Mouse (Mus musculus) hindbrain, embryonic 11.5 days (tissue): Measurements from ENCODE around the gene Coil. TPM values are rescaled to one million over a fixed set of nuclear protein-coding genes. Genes with fewer than 3 reads are reported as not detected.
A peak's percentile ranks its signal among the peaks of the same experiment; 100 is the strongest.

Experiments used
- ATAC-seq: fragments of 200-750 bp; cut with Nextera tagmentation; 2 replicates; pipeline ENCODE4 v1.8.0; 2017; ENCODE audit warnings: mild to moderate bottlenecking, moderate TSS enrichment, moderate library complexity; ENCODE audit not compliant: low FRiP score
- DNase-seq: peaks from one replicate; pipeline ENCODE4 v3.0.0-alpha.2; 2015; ENCODE audit warnings: low spot score
- H3K27ac ChIP-seq: fragments of 300-500 bp; sonication (generic); 2 replicates; pipeline ENCODE4 v1.5.1; 2014; ENCODE audit warnings: mild to moderate bottlenecking, low read depth, low read length
- H3K27me3 ChIP-seq: fragments of 300-500 bp; sonication (generic); 2 replicates; pipeline ENCODE4 v1.6.1; 2014; ENCODE audit warnings: mild to moderate bottlenecking, low read length, moderate library complexity, mixed read lengths; ENCODE audit not compliant: control insufficient read depth, insufficient read depth
- H3K36me3 ChIP-seq: fragments of 300-500 bp; sonication (generic); 2 replicates; pipeline ENCODE4 v1.6.1; 2014; ENCODE audit warnings: mild to moderate bottlenecking, low read length, moderate library complexity, mixed read lengths; ENCODE audit not compliant: control insufficient read depth, insufficient read depth
- H3K4me1 ChIP-seq: fragments of 300-500 bp; sonication (generic); replicated peaks from 2 replicates; pipeline ENCODE4 v1.6.1; 2014; ENCODE audit warnings: low read length, mixed read lengths; ENCODE audit not compliant: control insufficient read depth, insufficient read depth
- H3K4me2 ChIP-seq: fragments of 300-500 bp; sonication (generic); replicated peaks from 2 replicates; pipeline ENCODE4 v1.6.1; 2014; ENCODE audit warnings: mild to moderate bottlenecking, low read depth, low read length
- H3K4me3 ChIP-seq: fragments of 300-500 bp; sonication (generic); 2 replicates; pipeline ENCODE4 v1.5.1; 2014; ENCODE audit warnings: low read depth, low read length
- H3K9ac ChIP-seq: fragments of 300-500 bp; sonication (generic); 2 replicates; pipeline ENCODE4 v1.6.1; 2014; ENCODE audit warnings: low read depth, low read length
- H3K9me3 ChIP-seq: fragments of 300-500 bp; sonication (generic); 2 replicates; pipeline ENCODE4 v1.6.1; 2016; ENCODE audit warnings: low read length; ENCODE audit not compliant: control insufficient read depth
- WGBS: fragments of 180-500 bp; shearing (Covaris S2); extraction: QIAGEN DNeasy Blood & Tissue Kit; methylation state at CpG from one replicate; pipeline ENCODE4 v1.1.7; 2014; 5-methylcytosine and 5-hydroxymethylcytosine counted together
- polyA plus RNA-seq: library from polyadenylated mRNA; unstranded; fragments of >200 nt; fragmentation: Nextera tagmentation; extraction: Ambion mirVana; gene quantifications from 2 replicates; pipeline ENCODE4 v1.2.1, GENCODE M21; 2014

Coil gene
- polyA plus RNA-seq, 1 experiment from 2014 or later, result 18.8 TPM

DNA sequence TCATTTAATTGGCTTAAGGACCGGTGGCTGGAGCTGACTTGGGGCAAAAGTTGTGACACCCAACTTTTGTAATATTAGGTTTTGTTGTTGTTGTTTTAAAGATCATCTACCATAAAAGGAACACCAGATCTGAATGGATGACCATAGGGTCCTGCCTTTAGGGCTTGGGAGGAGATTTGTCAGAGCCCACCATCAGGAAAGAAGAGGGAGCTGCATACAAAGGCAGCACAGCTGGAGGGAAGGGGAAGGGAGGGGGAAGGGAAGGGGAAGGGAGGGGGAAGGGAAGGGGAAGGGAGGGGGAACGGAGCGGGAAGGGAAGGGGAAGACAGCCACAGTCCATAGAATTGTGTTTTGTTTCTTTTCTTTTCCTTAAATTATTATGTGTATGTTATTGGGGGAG lies 28.4 kb downstream of the Coil start:
- no peak for DNase-seq
- peaks cover 15% of the 10 kb centered on the region for H3K27me3 ChIP-seq
- ATAC-seq, result no peak
- H3K4me1 ChIP-seq, result 0 out of 2 replicates have a peak, but pooled peaks cover 2% of the 10 kb centered on the region
- H3K27ac ChIP-seq, result no peak overlapping the region
- H3K9me3 ChIP-seq, result no peaks in the 10 kb centered on the region
- H3K4me3 ChIP-seq, result no peak overlapping the region
- no peak overlapping the region for H3K4me2 ChIP-seq
- 11% methylated on average over 3 of the region's 3 CpGs for WGBS
- no peak overlapping the region for H3K9ac ChIP-seq
- H3K36me3 ChIP-seq, result no peaks in the 10 kb centered on the region

DNA sequence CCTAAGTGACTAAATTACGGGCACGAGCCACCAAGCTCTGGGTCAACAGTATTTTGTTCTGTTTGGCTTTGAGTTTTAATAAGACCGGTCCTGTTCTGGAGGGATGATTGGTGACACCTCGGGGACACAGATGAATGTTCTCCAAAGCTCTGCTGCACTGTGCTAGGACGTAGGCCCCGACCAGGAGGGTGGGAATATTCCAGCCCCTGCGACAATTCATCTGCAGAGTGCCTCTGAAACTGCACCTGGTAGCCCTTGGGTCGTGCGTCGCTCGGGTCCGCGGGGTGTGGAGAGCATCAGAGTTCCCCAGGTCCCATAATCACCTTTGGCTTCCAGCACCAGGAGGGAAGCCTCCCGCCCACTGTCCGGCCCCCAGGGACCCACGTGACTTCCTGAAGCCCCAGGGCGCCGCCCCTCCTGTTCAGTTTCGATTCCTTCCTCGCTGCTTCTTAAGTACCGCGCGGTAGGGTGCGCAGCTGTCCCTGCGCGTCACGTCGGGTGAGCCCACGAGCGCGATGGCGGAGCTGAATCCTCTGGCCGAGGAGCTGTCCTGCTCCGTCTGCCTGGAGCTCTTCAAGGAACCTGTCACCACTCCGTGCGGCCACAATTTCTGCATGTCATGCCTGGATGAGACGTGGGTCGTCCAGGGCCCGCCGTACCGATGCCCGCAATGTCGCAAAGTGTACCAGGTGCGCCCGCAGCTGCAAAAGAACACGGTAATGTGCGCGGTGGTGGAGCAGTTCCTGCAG lies 29.1 kb downstream of the Coil start, which contains the start of gene Trim25:
Gene Trim25, plus strand, starts transcription at position 403 of the 749 bp plus-strand sequence.
- peak within 1 kb of the TSS; percentile 36 for H3K4me3 ChIP-seq
- H3K27ac ChIP-seq, result no peak within 1 kb of the TSS
- DNase-seq (peak; percentile 76), ATAC-seq (peak; percentile 63)
- 3% methylated on average over 47 of the region's 48 CpGs for WGBS
- peaks cover 15% of the 10 kb centered on the region for H3K27me3 ChIP-seq
- H3K36me3 ChIP-seq, result no peaks in the 10 kb centered on the region
- no peaks in the 10 kb centered on the region for H3K9me3 ChIP-seq
- peak within 1 kb of the TSS; percentile 16; the same call in 1 of the 2 replicates for H3K9ac ChIP-seq
- 0 out of 2 replicates have a peak, but pooled peaks cover 2% of the 10 kb centered on the region for H3K4me1 ChIP-seq
- peak within 1 kb of the TSS; percentile 37 for H3K4me2 ChIP-seq

DNA sequence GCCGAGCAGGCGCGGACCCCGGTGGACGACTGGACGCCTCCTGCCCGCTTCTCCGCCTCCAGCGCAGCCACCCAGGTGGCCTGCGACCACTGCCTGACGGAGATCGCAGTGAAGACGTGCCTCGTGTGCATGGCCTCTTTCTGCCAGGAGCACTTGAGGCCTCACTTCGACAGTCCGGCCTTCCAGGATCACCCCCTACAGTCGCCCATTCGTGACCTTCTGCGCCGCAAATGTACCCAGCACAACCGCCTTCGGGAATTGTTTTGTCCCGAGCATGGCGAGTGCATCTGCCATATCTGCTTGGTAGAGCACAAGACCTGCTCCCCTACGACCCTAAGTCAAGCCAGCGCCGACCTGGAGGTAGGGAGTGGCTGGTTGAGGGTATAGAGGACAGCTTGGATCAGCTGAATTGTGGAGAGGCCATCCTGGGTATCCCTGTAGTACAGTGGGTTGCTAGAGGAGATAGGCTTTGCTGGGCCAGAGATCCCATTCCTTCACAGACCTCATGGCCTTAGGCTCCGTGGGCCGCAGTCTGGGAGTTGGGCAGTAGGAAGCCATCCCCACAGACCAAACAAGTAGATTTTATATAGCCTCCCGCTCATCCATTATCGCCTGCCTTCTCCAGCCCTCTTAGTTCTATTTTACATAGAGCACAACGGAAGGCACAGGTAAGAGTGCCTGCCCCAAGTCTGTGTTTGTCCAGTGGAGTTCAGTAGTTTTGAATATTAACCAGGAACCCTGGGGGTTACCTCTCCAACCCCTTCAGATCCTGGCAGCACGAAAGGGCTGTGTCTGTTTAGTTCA lies 29.9 kb downstream of the Coil start:
- ATAC-seq (no peak), DNase-seq (no peak)
- H3K9me3 ChIP-seq, result no peaks in the 10 kb centered on the region
- H3K27ac ChIP-seq, result no peak overlapping the region
- 28% methylated on average over 33 of the region's 33 CpGs for WGBS
- H3K9ac ChIP-seq, result peak overlapping the region; percentile 16; the same call in 1 of the 2 replicates
- no peaks in the 10 kb centered on the region for H3K36me3 ChIP-seq
- 0 out of 2 replicates have a peak, but pooled peaks cover 2% of the 10 kb centered on the region for H3K4me1 ChIP-seq
- peaks cover 15% of the 10 kb centered on the region for H3K27me3 ChIP-seq
- peak overlapping the region; percentile 37 for H3K4me2 ChIP-seq
- H3K4me3 ChIP-seq, result peak overlapping the region; percentile 36

DNA sequence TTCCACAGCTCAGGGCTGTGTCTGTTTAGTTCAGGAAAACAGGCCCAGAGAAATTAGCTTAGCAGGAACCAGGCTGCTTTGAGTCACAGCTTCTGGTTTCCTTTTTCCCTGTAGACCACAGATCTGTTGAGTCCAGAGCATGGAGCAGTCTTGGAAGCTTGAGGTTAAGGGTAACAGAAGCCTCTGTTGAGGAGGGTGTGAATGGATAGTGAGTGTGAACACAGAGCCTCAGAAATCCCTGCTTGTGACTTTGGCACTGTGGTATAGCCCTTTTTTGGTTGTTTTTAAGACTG lies 30.4 kb downstream of the Coil start:
- DNase-seq (no peak), ATAC-seq (no peak)
- Histone ChIP-seq H3K4me1 (0 out of 2 replicates have a peak, but pooled peaks cover 2% of the 10 kb centered on the region), H3K27ac (no peak overlapping the region), H3K36me3 (no peaks in the 10 kb centered on the region), H3K4me2 (no peak overlapping the region), H3K27me3 (peaks cover 15% of the 10 kb centered on the region), H3K9me3 (no peaks in the 10 kb centered on the region), H3K4me3 (no peak overlapping the region), H3K9ac (no peak overlapping the region)

DNA sequence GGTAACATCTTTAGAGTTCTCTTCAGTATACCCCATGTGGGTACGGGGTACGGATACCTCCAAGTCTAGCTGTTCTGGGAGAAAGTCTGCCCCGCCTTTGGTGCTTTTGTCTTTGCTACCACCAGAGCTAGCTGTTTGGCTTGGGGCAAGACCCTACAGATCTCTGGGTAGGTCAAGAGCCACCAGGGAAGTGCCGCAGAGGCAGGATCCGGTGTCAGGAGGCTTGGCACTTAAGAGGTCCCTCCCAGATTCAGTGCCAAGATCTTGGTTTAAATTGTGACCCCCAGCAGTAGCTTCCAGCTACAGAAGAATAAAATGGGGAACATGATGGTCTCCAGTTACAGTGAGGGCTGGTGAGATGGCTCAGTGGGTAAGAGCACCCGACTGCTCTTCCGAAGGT lies 31.5 kb downstream of the Coil start:
- no peak overlapping the region for H3K27ac ChIP-seq
- WGBS, result 96% methylated on average over 7 of the region's 7 CpGs
- H3K9me3 ChIP-seq, result no peaks in the 10 kb centered on the region
- no peak overlapping the region for H3K4me3 ChIP-seq
- no peak for DNase-seq
- no peak overlapping the region for H3K9ac ChIP-seq
- H3K4me2 ChIP-seq, result no peak overlapping the region
- 0 out of 2 replicates have a peak, but pooled peaks cover 2% of the 10 kb centered on the region for H3K4me1 ChIP-seq
- no peak for ATAC-seq
- H3K27me3 ChIP-seq, result peaks cover 15% of the 10 kb centered on the region
- no peaks in the 10 kb centered on the region for H3K36me3 ChIP-seq

DNA sequence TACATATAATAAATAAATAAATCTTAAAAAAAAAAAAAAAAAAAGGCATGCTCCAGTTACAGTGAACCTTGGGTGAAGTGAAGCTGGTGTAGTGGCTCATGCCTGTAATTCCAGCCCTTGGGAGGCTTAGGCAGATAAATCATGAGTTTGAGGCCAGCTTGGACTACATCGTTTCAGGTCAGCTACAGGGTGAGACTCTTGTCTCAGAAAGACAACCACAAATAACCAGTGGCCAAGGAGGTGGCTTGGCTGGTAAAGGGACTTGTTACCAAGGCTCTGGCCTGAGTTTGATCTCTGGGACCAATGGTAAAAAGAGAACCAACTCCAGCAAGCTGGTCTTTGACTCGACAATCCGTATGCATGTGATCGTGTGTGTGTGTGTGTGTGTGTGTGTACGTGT lies 32.0 kb downstream of the Coil start:
- H3K9ac ChIP-seq, result no peak overlapping the region
- no peak overlapping the region for H3K27ac ChIP-seq
- DNase-seq (no peak), ATAC-seq (no peak)
- peaks cover 15% of the 10 kb centered on the region for H3K27me3 ChIP-seq
- 91% methylated on average over 5 of the region's 5 CpGs for WGBS
- 0 out of 2 replicates have a peak, but pooled peaks cover 2% of the 10 kb centered on the region for H3K4me1 ChIP-seq
- H3K9me3 ChIP-seq, result no peaks in the 10 kb centered on the region
- no peak overlapping the region for H3K4me2 ChIP-seq
- H3K4me3 ChIP-seq, result no peak overlapping the region
- H3K36me3 ChIP-seq, result no peaks in the 10 kb centered on the region

DNA sequence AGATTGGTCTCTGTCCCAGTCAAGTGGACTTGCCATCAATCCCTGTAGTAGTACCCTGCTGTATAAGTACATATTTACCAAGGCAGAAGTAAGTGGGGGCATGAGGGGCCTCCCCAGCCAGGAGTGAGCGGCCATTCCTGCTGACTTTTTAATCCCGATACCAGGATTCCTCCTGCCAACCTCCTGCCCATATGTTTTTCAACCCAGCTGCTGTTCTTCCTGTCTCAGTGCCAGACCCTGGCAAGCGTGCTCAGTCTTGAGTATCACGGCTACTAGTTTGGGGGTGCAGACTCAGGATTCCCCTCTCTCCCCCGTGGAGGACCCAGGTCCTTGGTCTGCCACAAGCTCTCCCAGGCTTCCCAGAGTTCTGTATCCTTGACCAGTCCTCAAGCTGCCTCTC lies 32.6 kb downstream of the Coil start:
- ATAC-seq, result no peak
- WGBS, result 83% methylated on average over 5 of the region's 5 CpGs
- H3K27me3 ChIP-seq, result peaks cover 15% of the 10 kb centered on the region
- H3K4me2 ChIP-seq, result no peak overlapping the region
- H3K4me3 ChIP-seq, result no peak overlapping the region
- no peaks in the 10 kb centered on the region for H3K36me3 ChIP-seq
- H3K9me3 ChIP-seq, result no peaks in the 10 kb centered on the region
- 0 out of 2 replicates have a peak, but pooled peaks cover 2% of the 10 kb centered on the region for H3K4me1 ChIP-seq
- DNase-seq, result no peak
- no peak overlapping the region for H3K27ac ChIP-seq
- H3K9ac ChIP-seq, result no peak overlapping the region

DNA sequence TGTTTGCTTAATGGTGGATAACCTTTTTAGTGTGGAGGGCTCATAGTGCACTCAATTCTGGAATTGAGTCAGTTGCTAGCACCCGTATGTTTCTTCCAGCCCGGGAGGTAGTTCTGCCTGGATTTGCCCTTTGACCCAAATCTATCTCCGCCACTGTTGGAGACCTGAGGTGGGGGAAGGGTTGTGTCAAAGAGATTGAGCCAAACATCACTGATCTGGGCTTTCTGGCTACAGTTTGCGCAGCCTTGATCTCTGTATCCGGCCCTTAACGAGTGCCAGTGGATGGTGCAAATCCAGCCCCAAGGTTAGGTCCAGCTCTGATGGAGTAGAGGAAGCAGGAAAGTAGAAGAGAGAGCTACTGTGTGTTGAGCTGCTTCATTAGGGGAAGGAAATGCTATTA lies 33.0 kb downstream of the Coil start:
- Histone ChIP-seq H3K9ac (no peak overlapping the region), H3K36me3 (no peaks in the 10 kb centered on the region), H3K27ac (no peak overlapping the region), H3K4me1 (0 out of 2 replicates have a peak, but pooled peaks cover 2% of the 10 kb centered on the region), H3K4me3 (no peak overlapping the region), H3K4me2 (no peak overlapping the region), H3K27me3 (peaks cover 15% of the 10 kb centered on the region), H3K9me3 (no peaks in the 10 kb centered on the region)
- DNase-seq (no peak), ATAC-seq (no peak)
- WGBS, result 63% methylated on average over 6 of the region's 6 CpGs
